Mouse (Mus musculus): Measurements from ENCODE around the gene Selenop.
A peak's percentile ranks its signal among the peaks of the same experiment; 100 is the strongest.

DNA sequence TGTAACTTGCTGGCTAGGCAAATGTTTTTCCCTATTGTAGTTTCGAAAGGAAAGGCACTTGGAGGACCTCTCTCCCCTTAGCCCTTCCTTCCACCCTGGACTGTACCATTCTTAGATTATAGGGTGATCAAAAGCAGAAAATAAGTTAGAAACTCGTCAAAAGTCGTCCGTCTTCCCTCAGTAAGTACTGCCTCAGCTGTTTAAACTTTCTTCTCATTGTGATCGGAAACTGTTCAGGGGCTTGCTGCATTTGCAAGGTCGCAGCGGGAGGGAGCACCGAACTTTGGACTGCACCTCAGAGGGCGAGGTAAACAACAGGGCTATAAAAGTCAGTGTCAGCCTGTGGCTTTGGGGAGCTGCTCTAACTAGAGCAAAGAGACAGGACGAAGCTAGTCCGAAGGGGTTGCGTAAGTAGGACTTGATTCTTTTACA lies 2.3 kb downstream of the Selenop start:
- TF ChIP-seq POLR2A (IDR thresholded peaks at IDR 0.05; ENCODE audit: borderline replicate concordance, extremely low read depth, insufficient read depth, insufficient read length, poor library complexity, severe bottlenecking) (0 out of 2 replicates have a peak, but pooled peaks have one; percentile 13), CTCF (IDR thresholded peaks at IDR 0.05; ENCODE audit: borderline replicate concordance, extremely low read depth, insufficient read depth, insufficient read length) (no peak)

All from brain, embryonic 14.5 days (tissue).